22 mouse cellular contexts compared by ENCODE assay signal in the genomic region with DNA sequence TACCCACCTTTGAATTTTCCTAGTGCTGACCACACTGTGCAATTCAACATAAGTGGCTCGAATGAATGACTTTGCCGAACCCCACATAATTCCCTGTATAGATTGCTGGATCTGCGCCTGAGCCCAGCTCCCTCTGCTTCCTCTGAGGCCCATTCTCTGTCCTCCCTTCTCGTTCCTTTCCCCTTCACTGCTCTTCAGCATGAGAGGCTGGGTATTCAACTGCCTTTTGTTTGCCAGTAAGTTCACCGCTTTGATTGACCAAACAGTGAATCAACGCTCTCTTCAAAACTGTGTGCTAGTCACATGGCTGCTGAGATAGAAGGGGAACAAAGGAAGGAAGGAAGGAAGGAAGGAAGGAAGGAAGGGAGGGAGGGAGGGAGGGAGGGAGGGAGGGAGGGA. TPM values are rescaled to one million over a fixed set of nuclear protein-coding genes. Genes with fewer than 3 reads are reported as not detected.
"Had no signal": no experiment of that assay in that cellular context is flagged by ENCODE, and none has a peak within 500 bp of the region (broad histone marks: within the 10 kb centered on the region; RNA-seq: fewer than 3 reads in every experiment).

No protein-coding gene starts in this region.

- H3K36me3 ChIP-seq: liver, embryonic 13.5 days; lung, embryonic 15.5 days; midbrain, embryonic 15.5 days; neural tube, embryonic 12.5 days; stomach, embryonic 15.5 days had no signal

- H3K4me1 ChIP-seq: liver, embryonic 13.5 days; lung, embryonic 15.5 days; midbrain, embryonic 15.5 days; neural tube, embryonic 12.5 days; stomach, embryonic 15.5 days had no signal

- H3K4me3 ChIP-seq: layer of hippocampus, adult 2 months; liver, embryonic 13.5 days; lung, embryonic 15.5 days; megakaryocyte, embryonic 14.5 days; midbrain, embryonic 15.5 days; neural tube, embryonic 12.5 days; stomach, embryonic 15.5 days had no signal

- H3K9me3 ChIP-seq: liver, embryonic 13.5 days; lung, embryonic 15.5 days; megakaryocyte, embryonic 14.5 days; midbrain, embryonic 15.5 days; neural tube, embryonic 12.5 days; stomach, embryonic 15.5 days had no signal

- H3K27ac ChIP-seq: kidney, postnatal 0 days; layer of hippocampus, adult 2 months; liver, embryonic 13.5 days; lung, embryonic 15.5 days; macrophage; midbrain, embryonic 15.5 days; neural tube, embryonic 12.5 days; stomach, embryonic 15.5 days had no signal

- DNase-seq: kidney, postnatal 4 days; liver; liver, embryonic 13.5 days; liver, postnatal 0 days; lung, postnatal 14 days; right cerebral cortex, postnatal 14 days; thymus, adult 2 months; thymus, postnatal 36 days had no signal

- ATAC-seq: liver, postnatal 0 days; midbrain, embryonic 15.5 days had no signal

- H3K27me3 ChIP-seq: liver, embryonic 13.5 days; lung, embryonic 15.5 days; midbrain, embryonic 15.5 days; neural tube, embryonic 12.5 days; stomach, embryonic 15.5 days had no signal

- H3K4me2 ChIP-seq: liver, embryonic 13.5 days; lung, embryonic 15.5 days; midbrain, embryonic 11.5 days; midbrain, embryonic 15.5 days; neural tube, embryonic 12.5 days; stomach, embryonic 15.5 days had no signal

- H3K9ac ChIP-seq: liver, embryonic 13.5 days; liver, postnatal 0 days; lung, embryonic 15.5 days; midbrain, embryonic 15.5 days; neural tube, embryonic 12.5 days; stomach, embryonic 15.5 days had no signal

RNA-seq across cellular contexts. Expression of a gene that starts 4.3 kb away (rescaled TPM):
- total RNA-seq: layer of hippocampus, adult 2 months; layer of hippocampus, postnatal 10 days; left cerebral cortex, postnatal 36 days; monocyte, adult 5-6 weeks; neutrophil, adult 5-6 weeks had no signal
- polyA plus RNA-seq: kidney, postnatal 0 days; liver, embryonic 13.5 days; liver, postnatal 0 days; lung, embryonic 15.5 days; macrophage; midbrain, embryonic 11.5 days; midbrain, embryonic 15.5 days; neural tube, embryonic 12.5 days; spleen, adult 2 months; thymus, adult 2 months had no signal
